Mouse (Mus musculus): Measurements from ENCODE around the gene Ccdc157.
"Not testable (repeated sequence)": the region's sequence is repeated elsewhere in the genome, so short reads cannot be mapped to it uniquely, and the experiment has no call there.

Gene Ccdc157
- long read RNA-seq, experiment 1 = 0 reads
- long read RNA-seq, experiment 2, full-length matches to known transcripts = 1 of 8 reads
- long read RNA-seq, experiment 2, partial matches to known transcripts = 7 of 8 reads
- long read RNA-seq, experiment 2, other reads (novel, unspliced or antisense) = 0 of 8 reads

DNA sequence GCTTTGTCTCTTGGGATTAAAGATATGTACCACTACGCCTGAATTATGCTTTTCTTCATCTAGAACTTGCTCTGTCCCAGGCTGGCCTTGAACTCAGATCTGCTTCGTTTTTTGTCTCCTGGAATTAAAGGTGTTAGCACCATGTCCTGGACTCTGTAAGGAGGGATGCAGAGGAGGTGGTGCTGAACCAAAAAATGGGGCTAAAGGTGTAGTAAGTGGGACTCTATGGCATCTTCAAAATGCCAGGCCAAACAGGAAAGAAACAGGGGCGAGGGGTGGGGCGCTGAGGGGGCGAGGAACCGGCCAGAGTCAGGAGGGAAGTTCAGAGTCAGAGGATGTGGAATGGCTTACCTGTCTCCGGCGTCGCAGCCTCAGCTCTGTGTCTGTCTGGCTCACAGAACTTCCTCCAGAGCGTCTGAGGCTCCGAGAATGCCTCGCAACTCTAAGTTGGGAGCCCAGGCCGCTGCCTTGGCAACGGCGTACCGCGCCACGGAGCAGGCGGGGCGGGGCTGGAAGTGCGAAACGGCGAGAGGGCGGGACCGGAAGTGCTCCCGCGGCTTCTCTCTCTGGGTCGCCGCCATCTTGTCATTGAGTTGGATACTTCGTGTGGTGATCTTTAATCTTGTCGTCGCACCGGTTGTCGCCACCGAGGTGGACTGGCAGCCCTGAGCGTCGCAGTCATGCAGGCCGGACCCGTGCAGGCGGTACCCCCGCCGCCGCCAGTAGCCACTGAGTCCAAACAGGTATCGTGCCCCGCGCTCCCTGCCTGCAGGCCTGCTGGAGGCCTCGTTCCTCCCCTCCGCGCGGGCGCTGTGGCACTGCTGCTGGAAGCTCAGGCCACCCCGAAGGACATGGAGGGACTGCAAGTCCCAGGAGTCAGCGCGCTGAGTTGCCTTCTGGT is at the start of gene Ccdc157, which contains the start of gene Sf3a1:
Gene Ccdc157, minus strand, starts transcription at position 486 of the 901 bp plus-strand sequence.
Gene Sf3a1, plus strand, starts transcription at position 543 of the 901 bp plus-strand sequence.
- intact Hi-C loops (cut with DNase I) = loop anchor here (10.0 kb wide), 1 partner anchor 55 kb away; the partner anchor contains the start of gene Castor1

DNA sequence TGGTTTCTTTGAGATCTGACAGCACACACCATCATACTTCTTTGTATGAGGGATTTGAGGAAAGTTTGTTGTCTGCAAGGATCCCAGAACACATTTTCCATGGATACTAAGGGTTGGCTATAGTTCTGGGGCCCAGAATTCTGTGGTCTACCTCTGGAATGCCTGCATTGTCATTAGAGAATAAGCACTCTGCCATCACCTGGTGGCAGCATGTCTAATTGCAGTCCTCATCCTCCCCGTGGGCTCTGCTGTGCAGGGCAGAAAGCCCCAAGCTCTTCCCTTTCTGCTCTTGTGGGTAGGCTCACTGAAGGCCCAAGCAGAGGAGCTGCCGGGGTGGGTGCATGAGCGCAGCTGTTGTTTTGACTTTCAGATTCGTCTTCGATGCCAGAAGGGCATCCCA is 49.5 kb upstream of the Ccdc157 start:
- intact Hi-C loops (cut with DNase I) = no loop called here

DNA sequence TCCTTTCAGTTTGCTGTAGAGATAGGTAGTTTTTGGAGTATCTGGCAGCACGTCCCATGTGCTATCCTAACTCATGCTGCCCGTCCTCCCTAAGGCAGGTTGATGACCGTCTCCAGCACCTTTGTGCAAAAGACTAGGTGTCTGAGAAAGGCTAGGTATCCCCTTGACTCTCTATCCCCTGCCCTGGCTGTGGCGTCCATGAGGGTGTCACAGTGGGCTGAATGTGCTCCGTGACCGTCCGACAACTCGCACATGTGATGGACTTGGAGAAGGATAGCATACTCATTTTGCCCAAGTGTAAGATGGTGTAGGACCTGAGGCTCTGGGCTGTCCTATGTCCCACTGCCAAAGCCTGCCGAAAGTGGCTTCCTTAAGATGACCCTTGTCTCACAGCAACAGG is 47.6 kb upstream of the Ccdc157 start:
- intact Hi-C loops (cut with DNase I) = no loop called here

DNA sequence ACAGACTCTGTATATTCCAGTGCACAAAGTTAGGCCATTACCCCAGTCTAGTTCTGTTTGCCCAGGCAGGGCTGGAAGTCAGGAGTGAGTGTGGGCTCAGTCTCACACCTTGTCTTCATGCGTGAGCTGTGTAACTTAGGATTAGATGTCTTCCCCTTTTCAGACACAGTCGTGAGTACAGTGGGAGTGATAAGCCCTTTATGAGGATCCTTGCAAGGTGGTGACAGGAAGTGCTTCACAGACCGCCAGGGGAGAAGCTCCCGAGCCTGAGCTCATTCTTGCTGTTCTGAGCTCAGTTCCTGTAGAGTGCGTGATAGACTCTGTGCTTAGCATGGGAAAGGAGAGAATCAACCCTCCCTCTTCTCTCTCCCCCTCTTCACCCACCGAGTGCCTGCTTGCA is 46.5 kb upstream of the Ccdc157 start:
- intact Hi-C loops (cut with DNase I) = no loop called here

DNA sequence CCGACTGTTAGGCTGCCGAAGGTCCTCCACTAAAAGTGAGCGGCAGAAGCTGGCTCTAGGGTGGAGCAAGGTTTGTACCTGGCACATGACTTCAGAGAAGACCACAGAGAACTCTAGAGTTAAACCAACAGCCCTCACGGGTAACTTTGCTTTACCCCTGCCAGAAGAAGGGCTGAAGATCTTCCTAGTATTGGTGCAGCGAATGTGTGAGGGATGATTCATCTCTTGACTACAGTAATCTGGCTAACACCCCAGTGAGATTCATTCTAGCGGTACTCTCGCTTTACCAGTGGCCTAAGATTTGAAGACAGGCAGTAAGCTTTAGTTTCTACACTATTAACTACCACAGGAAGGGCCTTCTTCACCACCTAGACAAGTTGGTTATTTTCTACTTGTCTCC is 45.9 kb upstream of the Ccdc157 start:
- intact Hi-C loops (cut with DNase I) = no loop called here

DNA sequence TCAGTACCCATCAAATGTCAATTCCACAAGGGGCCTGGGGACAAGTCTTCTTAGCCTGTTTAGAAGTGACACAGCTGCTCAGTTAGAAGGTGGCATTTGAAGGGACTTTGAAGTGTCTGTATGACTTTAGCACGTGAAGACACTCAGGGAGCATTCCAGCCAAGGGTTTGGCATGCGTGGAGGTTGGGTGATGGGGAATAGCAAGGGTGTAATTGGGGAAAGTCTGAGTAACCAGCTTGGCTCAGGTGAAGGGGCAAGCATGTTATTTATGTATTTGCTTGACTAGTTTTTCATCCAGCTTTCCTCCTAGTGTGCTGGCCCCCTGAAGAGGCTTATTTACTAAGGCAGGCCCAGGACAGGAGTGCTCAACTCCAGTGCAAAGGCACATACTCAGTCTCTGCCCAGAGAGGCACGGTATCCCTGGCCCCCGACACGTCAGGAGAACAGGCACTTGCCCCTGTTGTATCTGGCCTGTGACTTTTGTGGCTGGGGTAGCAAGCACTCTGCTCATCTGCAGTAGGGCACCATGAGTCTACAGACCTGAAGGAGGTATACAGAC is 45.1 kb upstream of the Ccdc157 start:
- intact Hi-C loops (cut with DNase I) = no loop called here

DNA sequence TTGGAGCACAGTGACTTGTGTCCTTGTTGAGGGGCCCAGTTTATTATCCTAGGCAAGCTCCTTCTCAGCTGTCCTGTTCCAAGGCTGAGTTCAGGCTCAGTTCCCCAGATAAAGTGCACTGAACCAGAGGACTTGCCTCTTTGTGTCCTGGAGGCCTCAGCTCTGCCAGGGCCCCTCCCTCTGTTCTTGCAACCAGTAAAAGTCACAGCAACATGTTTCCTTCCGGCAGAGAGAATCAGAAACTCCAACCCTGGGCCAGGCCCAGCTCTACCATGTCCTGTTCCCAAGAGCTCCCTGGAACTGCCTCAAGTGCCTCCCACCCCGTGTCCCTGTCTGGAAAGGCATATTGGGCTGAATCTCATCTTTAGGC is 43.6 kb upstream of the Ccdc157 start:
- intact Hi-C loops (cut with DNase I) = no loop called here

DNA sequence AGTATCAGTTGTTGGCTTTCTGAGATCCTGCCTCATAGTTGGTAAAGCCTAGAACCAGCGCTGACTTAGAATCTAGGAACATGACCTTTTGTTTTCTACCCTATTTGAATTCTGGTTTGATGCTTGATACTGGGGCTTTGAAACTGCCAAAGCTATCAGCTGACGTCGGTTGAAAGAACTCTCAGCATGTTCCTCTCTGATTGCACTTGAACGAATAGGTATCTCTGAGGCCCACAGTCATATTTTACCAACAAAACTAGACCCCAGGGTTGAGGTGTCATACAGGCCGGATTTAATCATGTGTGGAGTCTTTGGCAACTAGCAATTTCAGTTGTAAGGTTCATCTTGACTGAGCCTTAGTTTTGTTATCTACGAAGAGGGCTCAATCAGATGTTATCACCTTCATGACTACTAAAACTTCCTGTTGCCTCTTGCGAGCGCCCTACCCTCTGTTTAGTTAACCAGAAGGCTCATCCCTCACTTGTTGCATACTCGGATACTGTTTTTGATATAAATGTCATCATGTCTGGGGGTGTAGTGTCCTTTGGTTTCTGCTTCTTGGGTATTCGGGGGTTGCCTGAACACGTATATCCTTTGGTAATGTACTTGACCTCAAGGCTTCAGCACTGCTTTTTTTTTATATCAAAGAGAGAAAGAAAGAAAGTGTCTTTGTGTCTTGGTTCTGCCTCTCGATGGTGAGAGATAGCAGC is 43.1 kb upstream of the Ccdc157 start:
- intact Hi-C loops (cut with DNase I) = no loop called here

DNA sequence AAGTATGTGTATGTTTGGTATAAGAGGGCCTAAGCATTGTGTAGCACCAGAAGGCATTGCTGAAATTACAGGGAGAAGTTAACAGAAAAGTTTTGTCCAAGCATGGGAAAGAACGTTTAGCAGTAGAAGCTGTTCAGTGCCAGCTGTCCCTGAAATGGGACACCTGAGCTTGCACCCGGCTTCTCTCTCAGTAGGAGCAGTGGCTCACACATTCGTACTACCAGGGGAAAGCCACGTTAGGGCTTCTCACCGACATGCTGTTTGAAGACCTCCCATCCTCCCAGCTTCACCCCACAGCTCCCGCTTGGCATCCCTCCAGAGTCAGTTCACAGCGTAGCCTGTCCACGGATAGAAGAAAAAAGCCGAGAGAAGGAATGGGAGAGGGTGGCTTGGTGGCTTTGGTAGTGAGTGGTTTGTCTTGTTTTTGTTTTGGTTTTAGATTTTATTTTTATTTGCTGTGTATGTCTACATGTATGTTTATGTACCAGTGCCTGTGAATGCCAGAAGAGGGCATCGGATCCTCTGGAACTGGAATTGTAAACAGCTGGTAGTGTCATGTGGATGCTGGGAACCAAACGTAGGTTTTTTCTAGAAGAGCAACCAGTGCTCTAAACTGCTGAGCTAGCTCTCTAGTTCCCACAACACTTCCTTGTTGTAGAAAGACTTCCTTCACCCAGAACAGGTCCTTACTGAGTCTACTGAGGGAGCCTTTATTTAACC is 42.0 kb upstream of the Ccdc157 start:
- intact Hi-C loops (cut with DNase I) = no loop called here

DNA sequence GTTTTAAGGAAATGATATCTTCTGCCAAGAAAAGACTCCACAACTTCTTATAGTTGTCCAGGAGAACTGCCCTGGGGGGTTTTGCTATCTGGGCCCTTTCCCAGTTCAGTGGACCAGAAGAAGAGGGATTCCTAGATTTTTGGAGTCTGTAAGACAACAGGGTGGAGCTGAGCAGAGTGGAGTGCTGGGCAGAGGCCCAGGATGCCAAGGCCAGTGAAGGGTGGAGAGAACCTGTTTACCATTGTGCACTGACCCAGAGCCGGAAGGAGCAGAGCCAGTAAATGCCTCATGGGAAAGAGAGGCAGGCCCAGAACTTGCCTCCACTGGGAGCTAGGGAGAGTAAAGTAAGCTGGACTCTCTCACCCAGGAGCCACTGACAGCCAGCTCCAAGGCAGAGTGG is 37.6 kb upstream of the Ccdc157 start:
- intact Hi-C loops (cut with DNase I) = no loop called here

DNA sequence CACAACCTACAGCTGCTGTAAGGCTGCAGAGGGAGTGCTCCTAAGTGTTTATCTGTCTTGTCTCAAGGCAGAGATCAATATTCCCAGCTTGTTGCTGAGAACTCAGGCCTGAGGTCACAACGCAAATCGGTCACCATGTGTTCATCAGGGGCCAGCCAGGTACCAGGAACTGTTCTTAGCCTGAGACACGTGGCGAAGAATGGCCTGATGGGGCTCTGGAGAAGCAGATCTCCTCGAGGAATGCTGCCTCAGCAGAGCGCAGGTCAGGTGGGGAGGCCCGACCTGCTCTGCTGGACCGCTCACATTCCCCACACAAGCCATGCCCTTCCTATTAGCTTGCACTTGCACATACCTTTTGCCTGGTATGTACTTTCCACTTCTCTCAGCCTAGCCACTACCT is 36.5 kb upstream of the Ccdc157 start:
- intact Hi-C loops (cut with DNase I) = no loop called here

DNA sequence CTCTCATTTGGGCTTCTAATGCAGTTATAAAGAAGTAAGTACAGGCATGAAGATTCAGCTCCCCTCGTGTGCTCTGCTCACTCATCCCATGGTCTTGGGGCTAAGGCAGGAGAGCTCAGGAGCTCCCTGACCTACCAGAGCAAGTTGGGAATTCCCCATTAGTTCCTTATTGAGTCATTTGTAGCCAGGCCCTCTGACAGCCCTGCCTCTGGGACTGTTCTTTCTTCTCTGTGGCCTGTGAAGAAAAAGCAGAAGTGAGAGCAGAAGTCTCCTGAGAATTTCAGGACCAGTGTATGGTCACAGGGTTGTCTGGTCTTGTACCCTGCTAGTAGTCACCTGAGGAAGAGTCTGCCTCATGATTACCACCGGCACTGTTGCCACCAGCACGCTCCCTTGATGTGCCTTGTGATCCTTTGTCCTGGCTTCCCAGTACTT is 35.5 kb upstream of the Ccdc157 start:
- intact Hi-C loops (cut with DNase I) = no loop called here

DNA sequence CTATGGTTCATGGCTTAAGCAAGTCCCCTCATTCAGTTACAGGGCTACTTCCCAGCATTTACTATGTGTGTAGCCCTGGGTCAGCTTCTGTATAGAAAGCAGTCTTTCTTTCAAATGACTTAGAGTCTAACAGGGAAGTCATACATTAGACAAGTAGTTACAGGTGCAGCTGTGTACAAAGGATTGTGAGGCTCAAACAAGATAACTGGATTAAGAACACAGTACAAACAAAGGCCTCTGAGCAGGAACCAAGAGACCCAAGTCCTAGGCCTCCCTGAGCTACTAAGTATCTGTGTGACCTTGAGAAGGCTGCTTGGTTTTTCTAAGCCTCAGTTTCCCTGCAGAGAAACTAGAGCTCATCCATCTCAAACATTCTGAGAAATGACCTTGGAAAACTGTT is 33.3 kb upstream of the Ccdc157 start:
- intact Hi-C loops (cut with DNase I) = no loop called here

DNA sequence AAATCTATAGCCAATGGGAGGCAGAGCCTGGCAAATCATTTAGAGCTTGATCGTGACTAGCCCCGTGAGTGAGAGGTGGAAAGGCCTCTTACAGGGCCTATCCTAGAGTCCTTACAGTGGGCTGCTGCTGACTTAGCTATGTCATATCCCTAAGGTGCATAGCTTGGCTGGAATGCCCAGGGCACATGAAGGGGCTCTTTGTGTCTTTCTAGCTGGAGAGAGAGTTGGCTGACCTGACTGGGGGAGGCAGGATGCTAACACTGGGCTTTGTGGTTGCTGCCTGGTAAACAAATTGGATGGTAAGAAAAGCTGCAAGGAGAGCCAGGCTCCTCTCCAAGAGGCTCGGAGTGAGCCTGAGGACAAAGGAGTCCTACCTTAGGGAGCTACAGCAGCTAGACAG is 32.7 kb upstream of the Ccdc157 start:
- intact Hi-C loops (cut with DNase I) = no loop called here

DNA sequence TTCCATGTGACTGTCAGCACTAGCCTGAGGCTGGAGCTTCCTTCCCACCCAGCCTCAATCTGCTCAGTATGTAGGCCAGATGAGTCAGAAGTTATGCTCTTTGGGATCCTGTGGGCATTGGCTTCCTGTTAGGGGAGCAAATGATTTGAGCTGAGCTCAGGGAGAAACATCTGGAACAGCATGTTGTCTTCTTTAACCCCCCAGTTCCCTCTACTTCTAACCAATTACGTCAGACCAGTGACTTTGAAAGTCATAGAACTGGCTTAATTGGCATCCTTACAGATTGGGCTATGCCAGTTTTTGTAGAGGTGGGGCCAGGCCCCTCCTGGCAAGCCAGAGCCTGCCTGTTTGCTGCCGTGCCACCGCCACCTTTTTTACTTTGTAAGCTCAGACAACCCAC is 30.6 kb upstream of the Ccdc157 start:
- intact Hi-C loops (cut with DNase I) = no loop called here

DNA sequence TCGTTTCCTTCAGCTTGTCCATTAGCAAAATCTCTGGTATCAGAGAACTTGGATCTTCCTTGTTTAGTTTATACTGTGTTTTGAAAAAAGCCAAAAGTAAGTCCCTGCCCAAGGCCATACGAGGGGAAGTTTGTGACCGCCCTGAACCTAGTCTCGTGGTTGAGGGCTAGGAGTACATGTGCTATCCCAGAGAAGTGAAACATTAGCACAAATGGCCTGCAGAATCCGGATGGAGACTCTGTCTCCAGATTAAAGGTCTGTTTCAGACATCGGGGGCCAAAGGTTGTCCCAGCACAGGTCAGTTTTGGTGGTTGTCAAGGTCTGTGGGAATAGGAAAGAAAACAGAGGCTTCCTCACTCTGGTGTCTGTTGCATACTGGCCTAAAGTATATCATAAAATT is 29.1 kb upstream of the Ccdc157 start:
- intact Hi-C loops (cut with DNase I) = no loop called here

DNA sequence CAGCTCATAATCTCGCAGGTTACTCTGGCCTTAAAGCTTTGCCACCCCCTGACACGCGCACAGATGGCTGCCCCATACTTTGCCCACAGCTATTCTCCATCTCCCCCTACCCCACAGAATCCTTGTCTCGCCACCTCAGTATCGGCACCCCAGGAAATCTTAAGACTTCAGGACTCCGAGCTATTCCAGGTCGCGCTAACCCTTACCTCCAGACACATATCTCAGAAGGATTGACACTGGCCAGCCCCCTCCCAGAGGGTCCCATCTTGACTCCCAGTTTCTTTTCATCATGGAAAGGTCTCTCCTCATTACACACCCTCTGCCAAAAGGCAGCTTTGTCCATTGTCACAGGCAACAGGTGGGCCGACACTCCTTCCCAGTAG is 27.2 kb upstream of the Ccdc157 start:
- intact Hi-C loops (cut with DNase I) = loop anchor here (1.0 kb wide), 1 partner anchor 29 kb away; no protein-coding TSS in a partner anchor

DNA sequence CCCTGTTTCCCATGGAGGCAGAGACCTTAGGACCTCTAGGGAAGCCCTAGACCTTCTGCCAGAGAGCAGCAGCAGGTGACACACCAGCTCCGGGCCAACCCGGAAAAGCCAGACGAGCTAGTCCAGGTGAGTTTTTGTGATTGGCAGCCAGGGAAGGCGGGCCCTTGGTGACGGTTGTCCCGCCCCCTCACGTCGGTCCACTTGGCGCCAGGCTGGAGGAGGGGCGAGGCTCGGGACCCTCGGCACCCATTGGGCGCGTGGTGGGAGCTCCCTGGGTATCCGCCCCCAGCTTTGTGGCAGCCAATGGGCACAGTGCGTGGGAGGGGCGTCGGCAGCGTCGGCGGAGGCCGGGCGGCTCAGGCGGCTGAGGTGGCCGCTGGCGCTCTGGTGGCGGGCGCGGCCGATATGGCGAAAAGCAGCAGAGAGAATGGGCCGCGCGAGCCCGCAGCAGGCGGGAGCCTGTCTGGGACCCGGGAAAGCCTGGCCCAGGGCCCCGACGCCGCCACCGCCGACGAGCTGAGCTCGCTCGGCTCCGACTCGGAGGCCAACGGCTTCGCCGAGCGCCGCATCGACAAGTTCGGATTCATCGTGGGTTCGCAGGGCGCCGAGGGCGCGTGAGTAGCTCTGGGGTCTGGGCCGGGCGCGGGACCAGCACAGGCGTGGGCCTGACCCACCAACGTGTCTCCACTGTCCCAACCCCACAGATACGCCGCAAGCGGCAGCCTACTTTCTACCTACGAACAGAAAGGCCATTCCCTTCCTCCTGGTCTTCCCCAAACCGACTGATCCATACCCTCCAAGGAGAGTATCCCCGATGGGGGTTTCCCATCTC is 26.6 kb upstream of the Ccdc157 start, which contains the start of gene Tbc1d10a:
Gene Tbc1d10a, plus strand, starts transcription at position 304 of the 832 bp plus-strand sequence.
- intact Hi-C loops (cut with DNase I) = loop anchor here (1.0 kb wide), 1 partner anchor 30 kb away; no protein-coding TSS in a partner anchor

DNA sequence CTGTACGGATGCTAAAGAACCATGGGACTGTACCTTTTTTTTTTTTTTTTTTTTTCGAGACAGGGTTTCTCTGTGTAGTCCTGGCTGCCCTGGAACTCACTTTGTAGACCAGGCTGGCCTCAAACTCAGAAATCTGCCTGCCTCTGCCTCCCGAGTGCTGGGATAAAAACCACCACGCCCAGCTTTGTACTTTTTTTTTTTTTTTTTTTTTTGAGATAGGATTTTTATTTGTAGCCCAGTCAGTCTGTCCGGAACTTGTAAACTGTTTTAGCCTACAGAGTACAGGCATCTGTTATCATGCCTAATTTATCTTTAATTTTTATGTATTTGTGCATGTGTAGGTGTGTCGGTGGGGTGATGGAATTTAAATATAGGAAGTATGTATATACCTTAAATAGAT is 25.4 kb upstream of the Ccdc157 start:
- intact Hi-C loops (cut with DNase I) = not testable (repeated sequence)

Data from adrenal gland (tissue).